Mouse (Mus musculus) cortical plate, adult 2 months (tissue): ENCODE data around the gene Pfkfb2. TPM values are rescaled to one million over a fixed set of nuclear protein-coding genes. Genes with fewer than 3 reads are reported as not detected.
"Not testable (repeated sequence)": the region's sequence is repeated elsewhere in the genome, so short reads cannot be mapped to it uniquely, and the experiment has no call there.

Source experiments
- H3K27ac ChIP-seq: fragments of 200-500 bp; 2 replicates; pipeline ENCODE4 v1.5.1; 2012; ENCODE audit warnings: low read length, control low read depth, inconsistent platforms; ENCODE audit not compliant: insufficient read depth
- H3K4me1 ChIP-seq: fragments of 200-500 bp; 2 replicates; pipeline ENCODE4 v1.6.1; 2011; ENCODE audit warnings: low read length; ENCODE audit not compliant: control insufficient read depth, insufficient read depth
- H3K4me3 ChIP-seq: fragments of 200-500 bp; 2 replicates; pipeline ENCODE4 v1.5.1; 2011; ENCODE audit warnings: mild to moderate bottlenecking, low read length, control low read depth; ENCODE audit not compliant: insufficient read depth
- CTCF ChIP-seq: fragments of 200-500 bp; IDR thresholded peaks from 2 replicates; pipeline ENCODE4 v1.5.1; 2011; ENCODE audit warnings: mild to moderate bottlenecking, control low read depth, low read length; ENCODE audit not compliant: insufficient read depth; ENCODE audit errors: extremely low read depth
- POLR2A ChIP-seq: fragments of 200-500 bp; IDR thresholded peaks from 2 replicates; pipeline ENCODE4 v1.6.1; 2011; ENCODE audit warnings: mild to moderate bottlenecking, low read length, control low read depth; ENCODE audit not compliant: insufficient read depth; ENCODE audit errors: extremely low read depth
- polyA plus RNA-seq: library from polyadenylated mRNA; depleted of rRNA; stranded (reverse); fragments of >200 nt; gene quantifications from 2 replicates; pipeline ENCODE4 v1.2.3, GENCODE M21; 2012

Pfkfb2 gene
- polyA plus RNA-seq, 1 experiment: 39.7 TPM

DNA sequence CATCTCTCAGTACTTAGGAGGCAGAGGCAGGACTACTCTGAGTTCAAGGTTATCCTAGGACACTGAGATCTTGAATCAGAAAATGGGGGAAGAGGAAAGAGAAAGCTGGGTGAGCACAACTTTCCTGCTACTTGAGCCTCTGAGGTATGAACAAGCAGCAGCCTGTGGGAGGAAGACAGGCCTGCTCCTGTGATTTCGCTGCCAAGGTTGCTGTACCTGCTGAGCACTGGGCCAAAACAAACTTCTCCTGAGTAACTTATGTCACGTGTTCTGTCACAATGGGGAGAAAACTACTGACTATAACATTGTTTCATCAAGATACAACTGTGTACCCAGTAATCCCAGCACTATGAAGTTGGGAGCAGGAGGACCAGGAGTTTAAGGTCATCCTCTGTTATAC lies 25.4 kb downstream of the Pfkfb2 start:
- H3K27ac ChIP-seq: no peak overlapping the region
- TF ChIP-seq POLR2A (no peak), CTCF (no peak)
- H3K4me3 ChIP-seq: no peak overlapping the region
- H3K4me1 ChIP-seq: no peaks in the 10 kb centered on the region

DNA sequence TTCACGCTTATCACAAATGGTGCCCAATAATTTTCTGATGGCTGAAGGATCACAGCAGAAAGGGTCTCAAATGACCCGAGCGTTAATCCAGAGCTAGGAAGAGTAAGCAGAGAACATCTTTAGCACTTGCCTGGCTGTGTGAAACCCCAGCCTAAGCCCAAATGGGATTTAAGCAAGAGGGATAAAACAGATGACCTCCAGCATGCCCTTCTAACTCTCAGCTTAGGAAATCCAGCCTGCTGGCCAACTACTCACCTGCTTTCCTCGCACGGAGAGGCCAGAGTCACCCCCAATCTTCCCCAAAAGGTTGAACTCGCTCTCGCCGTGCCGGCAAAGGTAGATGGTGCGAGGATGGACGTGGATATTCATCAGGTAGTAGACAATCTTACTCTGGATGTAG lies 27.1 kb downstream of the Pfkfb2 start:
- H3K4me3 ChIP-seq: no peak overlapping the region
- H3K4me1 ChIP-seq: no peaks in the 10 kb centered on the region
- no peak overlapping the region for H3K27ac ChIP-seq
- TF ChIP-seq POLR2A: no peak
- TF ChIP-seq CTCF: no peak

DNA sequence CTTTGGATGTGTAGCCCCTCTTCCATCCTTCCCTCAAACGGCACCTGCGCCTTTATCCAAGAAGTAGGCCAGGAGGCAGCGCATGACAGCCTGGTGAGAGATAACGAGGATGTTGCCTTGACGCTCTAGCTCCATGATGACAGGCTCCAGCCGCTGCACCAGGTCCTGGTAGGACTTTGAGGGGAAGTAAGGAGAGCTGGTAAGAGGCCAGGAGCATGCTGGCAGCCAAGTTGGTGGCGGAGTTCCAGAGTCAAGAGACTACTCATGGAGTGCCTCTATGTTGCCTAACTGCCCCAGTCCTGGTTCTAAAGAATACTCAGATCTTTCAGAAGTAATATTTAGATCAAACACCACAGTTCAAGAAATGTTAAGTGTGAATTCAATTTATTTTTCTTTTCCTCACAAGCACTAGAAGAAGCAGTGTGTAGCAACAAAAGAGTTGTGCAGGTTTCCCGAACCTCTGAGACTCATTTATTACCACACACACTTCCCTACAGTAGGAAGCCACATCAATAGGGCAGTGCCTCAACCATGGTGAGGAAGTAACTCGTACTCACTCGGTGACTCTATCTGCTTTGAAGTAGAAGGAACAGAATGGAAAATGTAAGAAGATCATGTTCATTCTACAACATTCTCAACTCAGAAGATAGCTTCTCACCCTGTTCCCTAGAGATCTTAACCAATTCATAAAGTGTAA lies 29.0 kb downstream of the Pfkfb2 start:
- TF ChIP-seq POLR2A (no peak), CTCF (no peak)
- Histone ChIP-seq H3K4me3 (no peak overlapping the region), H3K27ac (no peak overlapping the region), H3K4me1 (no peaks in the 10 kb centered on the region)

DNA sequence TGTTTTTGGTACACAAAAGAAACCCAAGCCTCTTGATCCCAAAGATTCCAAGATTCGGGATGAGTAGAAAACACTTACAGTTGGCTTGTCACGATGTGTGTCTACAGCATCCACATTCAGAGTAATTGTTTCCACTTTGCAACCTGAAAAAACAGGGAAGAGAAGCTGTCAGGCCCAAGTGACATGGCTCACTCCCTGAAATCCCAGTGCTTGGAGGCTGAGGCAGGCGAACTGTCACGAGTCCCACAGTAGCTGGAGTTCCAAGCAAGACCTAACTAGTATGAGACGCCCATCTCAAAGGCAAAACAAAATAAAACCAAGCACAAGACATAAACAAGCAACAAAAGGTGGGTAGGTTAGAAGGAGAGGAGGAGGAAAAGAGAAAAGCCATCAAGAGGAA lies 30.5 kb downstream of the Pfkfb2 start:
- no peak for TF ChIP-seq POLR2A
- TF ChIP-seq CTCF: no peak
- no peaks in the 10 kb centered on the region for H3K4me1 ChIP-seq

DNA sequence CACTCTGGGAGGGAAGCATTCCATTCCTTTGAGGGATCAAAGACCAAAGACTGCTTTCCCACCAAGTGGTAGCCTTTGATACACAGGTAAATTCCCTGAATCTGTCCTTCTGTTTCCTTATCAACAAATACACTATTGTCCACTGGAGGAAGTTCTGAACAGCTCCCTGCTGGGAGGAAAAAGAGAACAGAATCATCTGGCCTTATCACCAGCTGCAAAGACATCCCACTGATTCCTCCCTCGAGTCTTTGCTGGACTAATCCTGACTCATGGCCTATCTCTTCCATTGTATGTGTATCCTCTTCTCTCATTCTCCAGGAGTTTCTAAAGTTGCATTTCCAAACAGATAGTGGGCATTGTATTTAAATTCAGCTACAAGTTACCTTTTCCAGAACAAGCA lies 45.1 kb downstream of the Pfkfb2 start:
- TF ChIP-seq CTCF (no peak), POLR2A (no peak)
- H3K27ac ChIP-seq: no peak overlapping the region
- no peaks in the 10 kb centered on the region for H3K4me1 ChIP-seq
- no peak overlapping the region for H3K4me3 ChIP-seq

More for the DNA sequence above, 30.5 kb downstream of the Pfkfb2 start:
- Histone ChIP-seq H3K4me3 (no peak overlapping the region), H3K27ac (no peak overlapping the region)

DNA sequence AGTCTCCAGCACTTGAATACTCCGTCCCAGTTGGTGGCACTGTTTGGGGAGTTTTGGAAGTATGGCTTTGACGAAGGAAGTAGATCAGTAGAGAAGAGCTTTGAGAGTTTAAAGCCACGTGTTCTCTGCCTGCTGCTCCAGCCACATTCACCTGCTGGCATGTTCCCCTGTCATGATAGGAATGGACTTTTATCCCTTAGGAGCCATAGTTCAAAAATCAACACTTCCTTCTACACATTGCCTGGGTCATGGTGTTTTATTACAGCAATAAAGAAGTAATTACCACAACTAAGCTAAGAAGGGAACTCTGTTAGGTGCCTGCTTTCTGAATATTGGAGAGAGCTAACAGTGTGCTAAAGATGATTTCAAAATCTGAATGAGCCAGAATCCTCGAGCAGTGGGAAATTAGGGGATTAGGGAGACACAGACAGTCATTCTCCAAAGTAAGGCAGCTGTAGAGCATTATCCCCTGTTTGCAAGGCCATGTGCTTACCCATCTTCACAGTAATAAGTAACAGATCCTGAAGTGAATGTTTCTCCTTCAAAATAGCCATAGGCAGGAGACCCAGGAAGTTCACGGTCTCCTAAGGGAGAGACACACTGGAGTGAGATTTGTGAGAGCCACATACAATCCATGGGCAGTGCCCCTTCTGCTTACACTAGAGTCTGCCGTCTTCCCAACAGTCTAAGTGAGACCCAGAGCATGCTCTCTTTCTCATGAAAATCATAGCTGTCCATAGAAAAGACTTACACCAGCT lies 47.2 kb downstream of the Pfkfb2 start:
- no peaks in the 10 kb centered on the region for H3K4me1 ChIP-seq
- H3K4me3 ChIP-seq: no peak overlapping the region
- H3K27ac ChIP-seq: no peak overlapping the region
- no peak for TF ChIP-seq POLR2A
- TF ChIP-seq CTCF: no peak

DNA sequence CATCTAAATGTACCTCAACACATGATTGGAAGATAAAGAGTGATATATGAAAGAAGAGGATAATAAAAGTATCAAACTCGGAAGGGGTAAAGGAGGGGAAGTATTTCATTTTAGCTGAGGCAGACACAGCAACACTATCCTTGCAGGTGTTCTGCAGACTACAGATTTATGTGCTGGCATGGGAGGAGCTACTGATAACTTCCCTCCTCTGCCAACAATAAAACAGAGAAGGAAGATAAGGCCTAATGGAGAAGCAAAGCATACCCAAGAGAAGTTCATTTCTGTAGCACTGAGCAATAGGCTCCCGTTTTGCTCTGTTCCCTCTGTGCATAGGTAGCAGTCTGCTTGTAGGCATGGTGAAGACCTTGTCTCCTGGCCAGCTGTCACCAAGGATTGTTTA lies 48.0 kb downstream of the Pfkfb2 start:
- TF ChIP-seq CTCF (no peak), POLR2A (no peak)
- no peak overlapping the region for H3K27ac ChIP-seq
- no peaks in the 10 kb centered on the region for H3K4me1 ChIP-seq
- H3K4me3 ChIP-seq: no peak overlapping the region

DNA sequence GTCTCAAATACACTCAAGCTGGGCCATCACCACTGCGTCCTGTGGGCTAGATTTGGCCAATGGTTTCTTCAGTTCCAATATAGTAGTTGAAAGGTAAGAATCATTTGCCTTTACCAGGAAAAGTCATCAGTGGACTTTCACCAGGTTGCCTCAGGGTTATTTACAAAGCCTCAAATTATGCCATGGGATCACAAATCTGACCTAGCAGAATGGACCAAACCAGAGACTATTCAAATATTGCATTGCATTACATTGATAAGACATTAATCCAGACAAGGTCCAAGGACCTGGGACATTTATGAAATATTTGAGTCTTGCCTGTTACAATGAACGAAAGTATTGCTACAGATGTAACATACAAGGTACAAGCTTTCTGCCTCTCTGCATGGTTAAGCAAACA lies 50.5 kb downstream of the Pfkfb2 start:
- no peak overlapping the region for H3K27ac ChIP-seq
- no peaks in the 10 kb centered on the region for H3K4me1 ChIP-seq
- no peak overlapping the region for H3K4me3 ChIP-seq
- no peak for TF ChIP-seq CTCF
- TF ChIP-seq POLR2A: no peak

DNA sequence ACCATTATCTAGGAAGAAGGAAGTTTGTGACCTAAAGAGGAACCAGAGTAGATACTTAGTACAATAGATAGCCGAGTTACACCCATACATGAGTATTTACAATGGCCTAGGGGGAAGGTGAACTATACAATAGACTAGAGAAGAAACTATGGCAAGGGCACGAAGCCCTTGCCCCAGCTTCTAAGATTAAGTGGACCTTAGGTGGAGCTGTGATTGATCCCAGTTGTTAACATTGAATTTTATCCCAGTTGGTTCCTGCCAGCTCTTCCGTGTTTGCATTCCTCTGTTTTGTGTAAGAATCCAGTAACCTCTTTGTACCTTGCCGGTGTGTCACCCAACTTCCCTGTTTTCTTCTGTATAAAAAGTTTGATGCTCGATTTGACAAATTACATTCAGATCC lies 65.5 kb downstream of the Pfkfb2 start:
- H3K27ac ChIP-seq, H3K4me1 ChIP-seq, H3K4me3 ChIP-seq: not testable (repeated sequence)

DNA sequence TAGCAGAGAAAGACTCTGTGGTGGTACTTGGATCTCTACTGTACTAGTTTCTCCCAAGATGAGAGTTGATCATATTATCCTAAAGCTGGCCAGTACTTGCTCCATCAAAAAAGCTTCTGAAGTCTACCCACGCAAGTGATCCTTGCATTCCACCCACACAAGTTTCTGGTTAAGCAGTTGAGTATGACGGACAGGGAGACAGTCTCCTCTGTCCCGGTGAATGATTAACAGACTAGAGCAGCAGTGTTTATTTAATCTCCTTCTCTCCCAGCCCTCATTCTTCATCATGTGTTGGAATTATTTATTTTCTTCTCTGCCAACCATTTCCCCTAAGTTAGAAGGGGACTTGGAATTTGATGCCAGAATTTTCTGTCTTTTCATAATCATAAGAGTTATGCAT lies 67.6 kb downstream of the Pfkfb2 start, which contains the start of gene C4bp:
TSS of gene C4bp (minus strand) at position 179 of the 400 bp plus-strand sequence.
- no peak for TF ChIP-seq POLR2A
- TF ChIP-seq CTCF: no peak

DNA sequence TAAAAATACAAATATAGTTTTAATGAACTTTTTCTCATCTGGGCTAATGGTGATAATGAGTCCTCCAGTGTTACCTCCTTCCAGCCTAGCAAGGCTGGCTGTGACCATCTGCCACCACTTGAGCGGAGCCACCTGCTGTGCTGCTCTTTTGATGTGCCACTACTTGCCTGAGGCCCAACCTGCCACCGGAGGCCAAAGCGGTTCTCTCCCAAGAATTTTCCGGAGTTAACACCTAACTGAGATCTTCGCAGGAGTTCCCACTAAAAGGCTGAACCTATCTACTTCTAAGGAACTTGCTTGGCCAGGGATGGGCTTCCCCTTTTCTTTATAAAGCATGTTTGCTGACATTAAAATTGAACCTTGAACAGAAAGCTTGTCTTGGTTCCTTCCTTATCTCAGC lies 69.4 kb downstream of the Pfkfb2 start:
- H3K4me3 ChIP-seq, H3K4me1 ChIP-seq, H3K27ac ChIP-seq: not testable (repeated sequence)

More for the DNA sequence above, 67.6 kb downstream of the Pfkfb2 start, which contains the start of gene C4bp:
- Histone ChIP-seq H3K4me3 (no peak within 1 kb of the TSS), H3K27ac (no peak within 1 kb of the TSS), H3K4me1 (no peaks in the 10 kb centered on the region)
